Mouse (Mus musculus): ENCODE measurements around the gene Dicer1.

GRCm38 (mm10) chr12:104677371-104677924 is 74.3 kb downstream of the Dicer1 start:
- TF ChIP-seq CTCF (IDR thresholded peaks at IDR 0.05; ENCODE audit: low read depth) (no peak), EP300 (optimal IDR thresholded peaks at IDR 0.05) (no peak)

Data from stomach, postnatal 0 days (tissue).